Mouse (Mus musculus) ovary, postnatal 14 days (tissue): ENCODE data around the gene Prickle2.

Source experiments
- DNase-seq: peaks from one replicate; pipeline ENCODE4 v3.0.0; 2022; ENCODE audit warnings: low spot score

Gene Prickle2

DNA sequence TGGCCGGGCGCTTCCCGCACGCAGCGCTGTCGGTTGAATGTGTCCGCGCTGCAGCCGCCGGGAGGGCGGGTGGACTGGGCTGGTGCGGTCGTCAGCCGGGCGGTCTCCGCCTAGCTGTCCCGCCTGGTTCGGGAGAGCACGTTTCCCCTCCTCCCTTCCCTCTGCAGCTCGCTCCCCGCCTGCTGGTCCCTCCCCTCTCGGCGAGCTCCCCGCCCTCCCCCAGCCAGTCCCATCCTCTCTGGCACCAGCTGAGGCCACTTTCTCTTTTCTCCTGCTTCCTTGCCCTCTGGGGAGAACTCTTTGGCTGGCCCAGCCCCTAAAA is at the start of gene Prickle2:
Gene Prickle2, minus strand, starts transcription at position 11 of the 322 bp plus-strand sequence.
- DNase-seq, result peak; percentile 66

DNA sequence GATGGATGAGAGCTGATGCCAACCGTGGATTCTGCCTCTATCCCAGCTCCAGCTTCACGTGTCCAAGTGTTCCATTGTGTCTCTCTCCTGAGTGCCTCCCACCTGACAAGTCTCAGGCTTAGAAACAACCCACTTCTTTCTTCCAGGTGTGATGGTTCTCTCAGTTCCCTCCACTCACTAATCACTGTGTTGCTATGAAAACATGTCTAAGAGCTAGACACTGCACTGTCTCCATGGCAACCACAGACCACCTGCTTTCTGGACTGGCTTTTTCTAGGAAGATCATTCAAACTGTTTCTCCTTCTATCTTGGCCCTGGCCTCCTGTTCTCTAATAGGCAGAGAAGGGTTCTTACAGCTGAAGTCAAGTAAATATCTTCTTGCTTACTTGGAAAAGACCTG is 46.8 kb upstream of the Prickle2 start:
- no peak for DNase-seq

DNA sequence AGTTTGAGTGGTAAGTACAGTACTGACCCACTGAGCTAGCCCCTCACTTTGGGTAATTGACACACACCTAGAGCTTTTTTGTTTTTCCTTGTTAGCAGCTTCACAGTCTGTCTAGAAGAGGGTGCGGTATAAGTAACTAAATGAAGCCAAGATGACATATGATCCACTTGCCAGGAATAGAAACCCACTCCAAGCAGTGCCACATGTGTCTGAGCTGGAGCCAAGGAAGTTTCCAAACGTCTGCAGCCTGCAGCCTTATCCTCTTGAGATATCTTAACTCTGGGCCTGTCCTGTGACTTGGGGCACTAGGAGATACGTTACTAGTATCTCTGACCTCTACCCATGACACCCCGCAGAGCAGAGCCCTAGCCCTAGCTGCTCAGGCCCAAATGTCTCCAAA is 43.5 kb upstream of the Prickle2 start:
- no peak for DNase-seq

DNA sequence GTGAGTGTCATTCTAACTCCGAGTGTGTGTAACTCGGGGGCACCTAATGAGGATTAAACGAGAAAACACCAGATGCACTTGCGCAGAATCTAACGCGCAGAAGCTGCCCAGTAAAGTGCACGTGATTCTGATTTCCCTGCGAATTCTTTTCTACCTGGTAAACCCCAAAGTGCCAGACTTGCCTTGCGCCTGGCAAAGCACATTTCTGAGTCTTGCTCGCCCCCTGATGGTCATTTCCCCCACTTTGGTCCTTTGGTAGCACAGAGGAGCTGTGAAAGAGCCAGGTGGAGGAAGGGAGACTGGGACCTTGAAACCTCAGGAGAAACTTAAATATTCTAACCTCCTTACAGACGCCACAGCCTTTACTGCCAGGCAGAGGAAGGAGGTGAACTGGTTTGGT is 37.6 kb upstream of the Prickle2 start:
- peak; percentile 74 for DNase-seq

DNA sequence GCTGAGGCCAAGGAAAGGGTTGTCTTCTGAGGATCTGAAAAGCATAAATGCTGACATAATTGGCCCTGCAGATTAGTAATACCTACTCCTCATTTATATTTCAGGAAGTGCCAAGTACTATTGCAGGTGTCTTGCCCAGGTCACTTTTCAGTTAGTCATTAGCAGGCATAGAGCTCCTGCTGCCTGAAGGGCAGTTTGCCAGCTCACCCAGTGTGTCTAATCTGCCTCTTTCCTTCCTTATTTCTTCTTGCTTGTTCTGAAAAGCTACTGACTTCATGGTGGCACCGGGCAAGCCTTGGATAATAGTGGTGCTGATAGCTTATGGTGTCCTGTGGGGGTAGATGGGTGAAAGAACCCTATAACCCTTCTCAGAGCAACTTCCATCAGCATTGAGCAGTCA is 31.2 kb upstream of the Prickle2 start:
- DNase-seq, result no peak

DNA sequence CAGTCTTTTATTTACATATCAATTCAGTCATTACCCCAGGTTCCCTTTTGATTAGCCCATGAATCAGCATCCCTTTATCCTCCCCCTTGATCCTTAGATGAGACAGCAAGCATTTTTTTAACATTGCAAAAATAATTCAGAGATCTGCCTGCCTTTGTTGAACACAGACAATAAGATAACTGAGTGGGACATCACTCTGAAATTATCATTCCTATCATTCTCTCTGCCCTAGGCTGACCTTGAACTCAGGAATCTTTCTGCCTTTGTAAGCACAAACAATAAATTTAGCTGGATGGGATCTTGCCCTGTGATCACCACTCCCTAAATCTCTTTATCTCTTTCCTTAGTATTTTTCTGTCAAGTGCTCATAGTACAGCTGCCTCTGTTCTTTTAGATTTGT is 27.7 kb upstream of the Prickle2 start:
- DNase-seq, result no peak

DNA sequence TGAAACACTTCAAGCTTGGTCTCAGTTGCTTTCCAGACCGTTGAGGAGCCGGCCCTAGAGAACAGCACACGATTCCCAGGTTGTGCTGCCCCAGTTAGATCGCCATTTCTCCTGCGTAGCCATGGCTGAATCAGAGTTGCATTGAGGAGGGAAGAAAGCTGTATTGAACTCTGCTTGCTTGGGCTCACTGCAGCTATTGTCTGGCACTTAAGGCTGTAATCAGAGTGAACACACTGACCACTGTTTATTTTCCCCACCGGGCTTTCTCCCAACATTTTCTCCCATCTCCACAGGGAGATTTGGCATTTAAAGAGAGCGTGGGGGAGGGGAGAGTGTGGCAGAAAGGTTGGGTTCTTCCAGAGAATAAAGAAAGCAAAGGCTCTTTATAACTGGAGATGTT is 22.6 kb upstream of the Prickle2 start:
- DNase-seq, result no peak

DNA sequence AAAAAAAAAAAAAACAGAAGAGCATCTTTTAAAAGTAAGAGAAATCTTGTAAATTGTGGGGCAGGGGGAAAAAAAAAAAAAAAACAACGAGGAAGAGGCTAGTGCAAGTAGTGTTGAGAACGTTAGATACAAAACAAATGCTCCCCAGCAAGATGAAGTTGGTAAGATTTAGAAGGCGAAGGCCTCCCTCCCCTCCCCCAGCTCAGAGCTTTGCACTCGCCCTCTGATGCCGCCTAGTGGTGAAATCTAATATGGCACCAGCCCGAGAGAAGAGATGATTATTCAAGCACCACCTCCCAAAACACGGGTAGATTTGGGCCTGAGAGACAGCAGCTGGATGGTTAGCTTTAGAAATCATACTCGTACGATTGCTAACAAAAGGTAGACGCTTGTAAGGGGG is 22.1 kb upstream of the Prickle2 start:
- peak; percentile 91 for DNase-seq

DNA sequence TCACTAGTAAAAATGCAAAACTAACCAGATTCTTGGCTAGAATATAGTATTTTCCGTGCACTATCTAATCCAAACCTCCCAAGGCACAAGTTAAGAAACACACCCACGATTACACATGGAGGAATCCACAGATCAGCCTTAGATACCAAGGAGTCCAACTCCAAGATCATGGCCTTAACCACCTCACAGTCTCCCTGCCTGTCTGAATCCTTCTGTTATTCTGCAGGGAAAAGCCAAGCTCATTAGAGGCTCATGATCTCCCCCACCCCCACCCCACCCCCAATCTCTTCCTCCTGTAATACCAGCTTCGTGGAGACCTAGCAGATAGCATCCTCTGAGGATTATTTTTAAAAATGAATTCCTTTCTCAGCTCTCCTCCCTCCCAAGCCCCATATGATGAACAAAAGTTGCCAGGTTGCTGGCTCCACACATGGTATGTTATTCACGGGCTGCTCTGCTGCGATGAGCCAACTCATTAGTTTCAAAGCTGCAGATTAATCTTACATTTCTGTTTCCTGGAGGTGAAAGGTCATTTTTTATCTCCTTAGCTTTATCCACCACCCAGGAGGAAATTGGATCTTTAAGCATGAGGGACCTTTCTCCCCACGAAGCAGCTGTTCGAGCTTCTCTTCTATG is 21.5 kb upstream of the Prickle2 start:
- no peak for DNase-seq

DNA sequence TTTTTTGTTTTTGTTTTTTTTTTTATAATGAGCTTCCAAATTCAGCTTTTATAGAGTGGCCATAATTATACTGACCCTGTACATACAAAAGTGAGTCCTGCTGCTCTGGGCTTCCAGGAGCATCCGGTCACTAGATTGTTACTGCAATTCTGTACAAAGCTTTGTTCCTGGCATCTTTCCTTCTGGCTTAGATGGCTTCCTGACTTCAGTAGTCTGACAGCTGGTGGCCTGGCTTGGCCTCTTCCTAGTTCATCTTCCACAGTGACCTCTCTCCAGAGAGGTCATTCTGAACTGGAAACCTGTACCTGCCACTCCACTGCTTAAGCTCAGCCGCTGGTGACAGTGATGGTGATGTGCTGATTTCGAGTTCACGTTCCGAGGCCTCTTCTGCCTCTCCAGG is 20.2 kb upstream of the Prickle2 start:
- no peak for DNase-seq

DNA sequence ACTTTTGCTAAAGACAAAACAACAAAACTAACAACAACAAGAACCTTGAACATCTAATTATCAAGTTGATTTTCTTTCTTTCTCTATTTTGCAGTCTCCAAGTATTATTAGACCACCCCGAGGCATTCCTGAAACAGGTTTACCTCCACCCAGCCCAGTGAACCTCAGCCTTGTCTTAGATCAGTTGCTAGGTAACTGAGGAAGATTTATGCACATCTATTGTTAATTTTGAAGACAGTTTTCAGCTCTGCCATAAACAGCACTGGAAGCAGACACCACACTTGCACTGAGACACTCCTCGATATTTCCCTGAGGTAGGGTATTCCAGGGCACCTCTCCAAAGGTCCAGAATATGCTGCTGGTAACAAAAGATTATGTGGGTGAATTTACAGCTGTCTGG is 18.4 kb upstream of the Prickle2 start:
- no peak for DNase-seq

DNA sequence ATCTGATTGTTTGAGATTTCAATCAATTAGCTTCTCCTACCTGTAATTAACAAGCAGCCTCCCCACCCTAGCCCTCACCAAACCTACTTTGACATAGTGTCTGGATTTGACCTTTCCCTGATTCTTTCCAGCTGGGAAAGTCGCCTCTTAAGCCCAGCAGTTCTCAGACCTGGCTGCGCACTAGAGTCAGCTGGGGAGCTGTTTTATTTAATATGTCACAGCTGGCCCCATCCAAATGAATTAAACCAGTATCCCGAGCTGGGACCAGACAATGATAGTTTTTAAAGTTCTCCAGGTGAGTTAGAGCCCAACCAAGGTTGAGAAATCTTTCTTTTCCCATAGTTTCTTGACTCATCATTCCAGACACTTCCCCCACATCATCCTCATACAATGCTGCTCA is 9.9 kb upstream of the Prickle2 start:
- DNase-seq, result no peak

DNA sequence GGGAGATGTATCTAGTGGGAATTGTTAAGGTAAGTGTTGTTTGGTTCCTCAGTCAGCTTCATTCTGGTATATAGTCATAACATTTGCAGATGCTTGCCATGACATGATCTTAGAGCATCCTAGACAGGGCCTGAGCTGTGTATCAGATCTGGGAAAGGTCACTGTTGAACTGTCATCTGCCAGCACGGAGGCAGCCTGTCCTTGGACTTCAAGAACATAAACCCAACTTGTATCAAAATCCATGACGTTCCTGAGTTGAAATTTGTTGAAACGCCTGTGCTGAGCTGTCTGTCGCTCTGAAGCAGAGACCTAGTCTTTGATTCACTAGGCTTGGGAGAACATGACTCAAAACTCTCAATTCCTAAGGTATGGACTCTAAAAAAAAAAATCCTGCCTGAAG is 8.8 kb upstream of the Prickle2 start:
- DNase-seq, result no peak

DNA sequence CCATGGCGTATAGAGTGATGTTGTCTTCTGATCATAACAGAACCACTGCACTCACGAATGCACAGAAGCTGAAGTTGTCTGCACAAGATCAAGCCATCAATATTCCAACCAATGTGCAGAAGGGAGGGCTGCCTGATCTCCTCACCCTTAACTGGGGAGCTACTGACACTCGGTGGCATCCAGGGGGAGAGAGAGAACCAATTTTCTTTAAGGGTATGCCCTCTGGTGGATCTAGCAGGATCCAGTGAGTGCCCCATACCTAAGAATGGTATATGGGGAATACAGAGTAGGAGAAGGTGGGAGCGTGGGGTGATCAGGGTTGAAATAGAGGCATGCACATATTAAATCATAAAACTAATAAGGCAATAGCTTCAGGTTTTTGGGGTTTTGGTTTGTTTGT is 2.2 kb upstream of the Prickle2 start:
- no peak for DNase-seq

DNA sequence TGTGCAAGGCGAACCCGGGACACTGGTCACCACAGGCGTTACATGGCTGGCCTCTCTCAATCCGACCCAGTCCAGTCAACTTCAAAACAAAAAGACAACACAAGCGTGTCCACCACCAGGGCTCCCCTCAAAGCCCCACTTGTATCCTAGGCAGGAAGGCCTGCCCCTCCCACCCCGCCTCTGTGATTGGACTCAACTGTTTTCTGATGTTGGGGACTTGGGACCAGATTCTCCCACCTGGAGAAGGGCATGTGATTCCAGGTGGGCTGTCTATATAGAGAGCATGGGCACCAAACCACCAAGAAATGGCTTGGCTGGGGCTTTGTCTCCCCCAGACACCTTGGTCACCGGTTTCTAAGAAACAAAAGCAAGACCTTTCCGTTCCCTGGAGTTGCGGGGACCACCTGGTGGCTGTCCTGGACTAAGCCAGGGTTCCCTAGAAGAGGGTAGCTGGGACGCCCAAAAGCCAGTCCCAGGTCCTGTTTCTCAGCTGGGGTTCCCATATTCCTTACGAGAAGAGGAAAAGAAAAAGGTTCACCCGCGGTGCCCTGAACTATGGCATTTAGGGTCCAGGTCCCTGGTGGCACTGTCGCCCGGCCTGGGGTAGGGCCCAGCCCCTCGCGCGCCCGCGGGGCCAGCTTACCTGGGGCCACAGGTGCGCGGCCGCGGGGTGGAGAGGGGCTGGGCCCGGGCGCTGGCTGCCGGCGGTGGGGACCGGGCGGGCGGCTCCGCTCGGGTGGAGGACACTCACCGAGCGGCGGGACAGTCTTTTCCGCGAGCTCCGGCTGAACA is 406 bp downstream of the Prickle2 start:
- no peak for DNase-seq

DNA sequence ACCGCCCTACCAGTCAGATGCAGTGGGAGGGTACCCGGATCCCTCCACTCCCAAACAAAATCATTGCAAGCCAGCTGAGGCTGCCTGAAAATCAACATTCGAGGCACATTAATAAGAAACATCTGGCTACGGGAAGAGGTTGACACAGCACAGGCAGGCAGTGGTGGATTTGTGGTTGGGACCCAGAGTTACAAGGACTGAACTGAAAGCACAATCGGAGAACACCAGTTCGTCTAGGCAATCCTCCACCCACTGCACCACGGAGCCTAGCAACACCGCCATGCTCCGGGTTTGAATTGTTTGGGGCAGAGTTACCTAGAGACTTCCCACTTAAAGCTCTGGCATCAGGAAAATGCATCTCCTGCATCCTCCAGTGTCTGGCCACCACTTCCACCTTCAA is 1.1 kb downstream of the Prickle2 start:
- no peak for DNase-seq

DNA sequence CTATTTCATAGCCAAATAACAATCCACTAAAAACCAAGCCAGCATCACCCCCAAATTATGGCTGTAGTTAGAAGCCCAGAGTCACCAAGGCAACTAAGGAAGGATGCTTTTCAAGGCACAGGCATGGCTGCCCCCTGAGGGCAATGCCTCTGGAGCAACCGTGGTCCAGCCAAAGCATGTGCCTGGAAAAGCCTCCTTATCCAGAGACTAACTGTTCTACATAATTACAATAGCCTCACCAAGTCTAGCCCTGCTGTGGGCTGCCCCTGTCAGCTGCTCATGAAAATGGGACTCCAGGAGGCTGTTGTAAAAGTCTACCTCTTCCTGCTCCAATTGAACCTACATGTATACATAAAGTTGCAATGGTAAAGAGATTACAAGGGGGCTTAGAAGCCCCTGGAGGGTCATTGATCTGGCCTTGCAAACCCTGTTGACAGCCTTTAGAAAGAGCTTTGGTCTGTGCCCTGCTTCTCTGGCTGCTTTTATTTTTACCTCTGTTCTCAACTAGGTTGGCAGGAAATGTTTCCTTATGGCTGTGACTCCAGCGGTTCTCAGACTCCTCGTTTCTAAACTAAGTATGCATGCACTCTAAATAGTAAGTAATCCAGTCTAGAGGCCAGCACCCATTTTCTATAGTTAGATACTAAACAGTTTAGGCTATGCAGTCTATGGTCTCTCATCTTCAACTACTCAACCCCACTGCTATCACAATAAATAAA is 6.3 kb downstream of the Prickle2 start:
- DNase-seq, result no peak

DNA sequence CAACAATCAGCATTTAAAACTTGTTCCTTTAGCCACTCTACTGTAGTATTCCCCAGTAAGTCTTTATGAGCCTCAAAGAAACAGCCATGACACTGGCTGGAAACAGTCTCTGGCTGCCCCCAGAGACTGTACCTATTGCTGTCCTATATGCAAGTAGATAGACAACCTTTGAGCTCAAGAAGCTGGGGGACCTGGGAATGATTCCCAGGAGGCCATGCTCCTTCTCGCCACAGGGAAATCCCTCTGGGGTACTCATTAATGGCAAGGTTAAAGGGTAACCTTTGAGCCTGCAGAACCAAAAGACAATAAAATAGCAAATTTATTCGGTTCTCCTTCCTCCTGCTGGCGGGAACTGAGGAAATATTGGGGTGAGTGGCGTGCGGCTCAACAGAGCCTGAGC is 8.1 kb downstream of the Prickle2 start:
- no peak for DNase-seq

DNA sequence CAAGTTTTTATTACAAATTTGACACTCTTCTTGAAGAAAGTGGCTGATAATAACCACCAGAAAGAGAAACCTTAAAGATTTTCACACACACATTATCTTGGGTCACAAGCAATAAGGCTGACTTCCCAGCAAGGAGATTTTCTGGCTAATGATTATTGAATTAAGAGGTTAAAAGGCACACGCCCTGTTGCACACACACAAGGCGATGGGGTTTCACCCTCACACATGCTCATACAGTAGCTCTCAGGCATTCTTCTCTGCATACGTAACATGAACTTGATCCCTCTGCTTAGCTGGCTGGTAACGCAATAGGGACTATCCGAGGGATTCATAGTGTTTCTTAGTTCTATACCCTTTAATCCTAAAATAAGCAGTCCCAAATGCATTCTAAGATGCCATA is 18.6 kb downstream of the Prickle2 start:
- DNase-seq, result no peak

DNA sequence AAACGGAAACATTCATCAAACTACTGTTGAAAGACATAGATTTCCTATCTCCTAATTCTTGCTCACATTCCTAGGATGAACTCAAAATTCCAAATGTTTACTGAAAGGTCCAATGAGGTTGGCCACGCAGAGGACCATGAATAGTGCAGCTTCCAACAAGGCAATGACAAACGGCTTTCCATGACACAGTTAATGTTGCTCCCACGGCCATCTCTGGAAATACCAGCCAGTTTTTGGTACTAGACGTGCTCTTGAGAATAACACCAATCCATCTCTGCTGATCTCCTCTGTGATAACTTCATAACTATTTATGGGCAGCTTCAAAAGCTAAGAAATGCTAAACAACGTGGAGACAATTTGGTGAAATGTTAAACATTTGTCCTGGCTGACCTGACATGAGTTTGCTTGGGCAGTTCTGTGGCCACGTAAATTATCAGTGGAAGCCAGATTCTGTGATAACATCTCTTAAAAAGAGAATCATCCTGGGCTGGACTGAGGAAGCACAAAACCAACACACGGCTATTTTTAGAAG is 31.5 kb downstream of the Prickle2 start:
- no peak for DNase-seq

DNA sequence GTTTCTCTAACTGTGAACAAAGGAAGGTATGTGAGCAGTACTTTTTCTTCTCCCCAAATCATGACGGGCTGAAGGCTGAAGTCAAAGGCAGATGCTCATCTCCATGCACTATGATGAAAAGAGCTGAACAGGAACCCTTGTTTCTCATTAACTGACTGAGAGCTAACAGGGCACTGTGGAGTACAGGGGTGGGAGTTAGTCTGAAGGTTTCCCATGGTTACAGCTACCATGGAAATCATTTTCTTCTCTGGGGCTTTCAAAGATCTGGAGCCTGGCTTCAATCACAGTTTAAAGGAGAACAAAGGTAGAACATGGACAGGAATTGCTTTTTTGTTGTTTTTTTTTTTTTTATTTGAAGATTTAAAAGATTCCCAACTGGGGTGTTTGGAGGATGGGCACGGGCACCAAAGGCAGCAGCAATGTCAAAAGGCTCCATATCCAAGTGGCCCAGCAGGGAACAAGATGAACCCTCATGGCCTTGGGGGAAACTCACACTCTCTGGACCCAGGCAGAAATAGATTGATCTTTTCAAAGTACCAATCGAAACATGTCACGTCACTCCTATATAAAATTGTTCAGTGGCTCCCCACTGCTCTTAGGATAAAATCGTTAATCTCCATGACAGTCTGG is 35.3 kb downstream of the Prickle2 start:
- DNase-seq, result no peak

DNA sequence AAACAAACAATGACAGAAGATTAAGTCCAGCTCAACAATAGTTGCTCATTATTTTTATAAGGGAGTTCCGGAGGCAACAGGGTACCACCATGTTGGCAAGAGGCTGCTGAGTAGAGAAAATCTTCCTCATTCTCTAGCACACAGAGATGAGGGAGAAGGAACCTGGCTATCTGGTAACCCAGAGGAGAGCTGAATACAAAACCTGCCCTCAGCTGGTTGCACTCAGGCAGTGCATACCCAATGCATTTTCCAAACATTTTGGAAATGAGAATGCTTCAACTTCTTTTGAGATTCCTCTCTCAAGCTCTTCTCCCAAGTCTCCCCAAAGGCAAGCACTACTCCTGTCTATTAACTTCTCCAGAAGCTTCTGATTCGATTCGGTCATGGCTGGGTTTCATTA is 36.3 kb downstream of the Prickle2 start:
- DNase-seq, result no peak

DNA sequence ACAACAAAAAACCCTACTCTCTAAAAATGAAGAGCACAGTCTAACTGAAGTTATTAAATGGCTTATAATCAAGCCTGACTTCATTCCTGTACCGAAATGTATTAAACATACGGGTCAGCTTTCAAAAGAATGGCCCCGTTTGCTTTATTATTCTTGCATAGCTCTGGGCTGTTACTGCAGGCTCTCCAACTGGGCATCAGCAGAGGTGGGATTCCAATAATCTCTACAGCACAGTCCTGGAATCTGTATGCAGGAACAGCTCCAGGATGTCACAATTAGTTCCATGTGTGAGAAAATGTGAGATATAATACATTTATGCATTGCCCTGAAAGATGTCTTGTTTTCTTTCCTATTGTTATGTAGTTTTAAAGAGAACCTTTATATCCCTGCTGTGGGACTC is 38.4 kb downstream of the Prickle2 start:
- no peak for DNase-seq
